Mouse (Mus musculus): Measurements from ENCODE around the gene Ncln. TPM values are rescaled to one million over a fixed set of nuclear protein-coding genes. Genes with fewer than 3 reads are reported as not detected.

The Ncln gene
- polyA plus RNA-seq, 1 experiment from 2014 or later, result 56.0 TPM

DNA sequence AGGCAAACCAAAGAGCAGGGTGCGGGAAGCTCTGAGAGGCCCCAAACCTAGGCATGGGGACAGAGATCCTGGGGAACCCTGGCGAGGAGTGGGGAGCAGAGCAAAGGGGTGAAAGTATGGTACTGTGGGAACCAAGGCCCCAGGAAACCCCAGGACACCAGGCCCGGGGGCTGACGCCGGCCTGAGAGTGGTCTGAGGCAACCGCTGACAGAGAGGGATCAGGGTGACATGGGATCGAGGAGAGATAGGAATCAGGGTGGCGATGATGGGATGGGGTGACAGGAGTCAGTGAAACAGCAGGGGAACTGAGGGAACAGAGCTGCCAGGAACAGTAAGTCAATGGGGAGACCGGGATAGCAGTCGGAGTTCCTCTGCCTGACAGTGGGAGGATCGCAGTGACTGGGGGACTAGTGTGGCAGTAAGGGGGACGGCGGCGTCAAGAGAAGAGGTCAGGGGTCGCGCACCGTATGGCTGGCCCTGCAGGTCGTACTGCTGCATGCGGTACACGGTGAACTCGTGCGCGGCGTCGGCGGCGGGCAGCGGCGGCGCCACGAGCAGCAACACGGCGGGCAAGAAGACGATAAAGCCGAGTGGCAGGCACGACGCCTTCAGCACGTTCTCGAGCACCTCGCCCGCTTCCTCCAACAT, 452 bp downstream of the Ncln start:
- WGBS, result 2% methylated on average over 41 of the region's 41 CpGs
- peak; percentile 33 for ATAC-seq (ENCODE audit: low FRiP score)

DNA sequence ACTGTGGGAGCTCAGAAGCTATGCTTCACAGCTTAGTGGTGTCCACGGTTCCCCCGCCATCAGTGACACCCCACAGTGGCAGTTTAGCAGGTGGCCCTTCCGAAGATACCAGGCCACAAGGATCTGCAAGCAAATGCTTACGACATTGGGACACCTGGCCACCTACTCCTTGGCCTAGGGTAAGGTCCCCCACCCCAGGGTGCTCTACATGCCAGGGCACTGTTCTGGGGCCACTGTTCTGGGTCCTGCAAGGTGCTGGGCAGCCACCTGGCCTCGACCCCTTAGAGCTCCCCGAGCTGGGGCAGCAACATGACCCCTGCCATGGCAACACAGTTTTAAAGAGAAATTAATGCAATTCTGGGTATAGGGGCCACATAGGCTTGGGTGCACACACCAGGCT, 1.0 kb downstream of the Ncln start:
- Histone ChIP-seq H3K27me3 (no peaks in the 10 kb centered on the region), H3K36me3 (peaks cover 33% of the 10 kb centered on the region), H3K27ac (no peak overlapping the region), H3K4me2 (peak overlapping the region; percentile 100), H3K4me3 (peak overlapping the region; percentile 69), H3K9me3 (no peaks in the 10 kb centered on the region), H3K9ac (peak overlapping the region; percentile 91), H3K4me1 (replicated peaks) (peaks cover 35% of the 10 kb centered on the region)
- ATAC-seq (ENCODE audit: low FRiP score), result no peak
- 77% methylated on average over 6 of the region's 6 CpGs for WGBS

More for the DNA sequence above, 452 bp downstream of the Ncln start:
- H3K4me2 ChIP-seq, result peak overlapping the region; percentile 100
- H3K4me1 ChIP-seq (replicated peaks), result peaks cover 35% of the 10 kb centered on the region
- H3K9me3 ChIP-seq, result no peaks in the 10 kb centered on the region
- H3K36me3 ChIP-seq, result peaks cover 27% of the 10 kb centered on the region
- peak overlapping the region; percentile 91 for H3K9ac ChIP-seq
- H3K4me3 ChIP-seq, result peak overlapping the region; percentile 69
- H3K27me3 ChIP-seq, result no peaks in the 10 kb centered on the region
- H3K27ac ChIP-seq, result peak overlapping the region; percentile 69

- peak overlapping the region; percentile 69 for H3K4me3 ChIP-seq
Measured at GRCm38 (mm10) chr10:81494260-81495041, 1.7 kb downstream of the Ncln start.

DNA sequence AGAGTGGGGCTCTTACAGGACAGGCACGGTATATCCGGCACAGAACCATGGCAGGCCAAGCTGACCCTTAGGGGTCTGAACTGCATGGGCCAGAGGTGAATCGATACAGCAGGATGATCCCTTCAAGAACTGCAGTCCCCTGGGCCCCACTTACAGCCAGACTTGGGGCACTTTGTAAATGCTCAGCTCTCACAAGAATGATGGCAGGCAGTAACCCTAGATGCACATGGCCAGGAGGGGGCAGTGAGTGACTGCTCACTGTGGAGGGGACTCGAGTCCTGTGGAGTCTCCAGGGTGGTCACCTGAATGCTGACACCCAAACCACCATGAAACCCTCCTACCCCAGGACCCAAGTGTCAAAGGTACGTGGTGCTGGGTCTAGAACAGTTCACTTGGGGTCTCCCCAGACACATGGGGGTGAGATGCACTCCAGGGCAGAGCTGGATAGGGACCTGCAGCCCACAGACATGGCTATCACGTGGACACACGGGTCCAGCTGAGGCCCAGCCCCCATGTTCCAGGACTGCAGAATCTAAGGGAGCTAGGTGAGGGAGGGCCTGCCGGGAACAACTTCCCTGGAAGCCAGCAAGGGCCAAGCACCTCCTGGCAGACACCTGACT, 2.5 kb downstream of the Ncln start:
- ATAC-seq (ENCODE audit: low FRiP score), result no peak
- peaks cover 35% of the 10 kb centered on the region for H3K4me1 ChIP-seq (replicated peaks)
- WGBS, result 86% methylated on average over 8 of the region's 8 CpGs
- H3K27me3 ChIP-seq, result no peaks in the 10 kb centered on the region
- peaks cover 48% of the 10 kb centered on the region for H3K36me3 ChIP-seq
- no peaks in the 10 kb centered on the region for H3K9me3 ChIP-seq
- H3K27ac ChIP-seq, result 0 out of 2 replicates have a peak overlapping the region, but pooled peaks have one; percentile 13
- peak overlapping the region; percentile 91; the same call in 1 of the 2 replicates for H3K9ac ChIP-seq
- no peak overlapping the region for H3K4me2 ChIP-seq
- H3K4me3 ChIP-seq, result no peak overlapping the region

More at GRCm38 (mm10) chr10:81494260-81495041, 1.7 kb downstream of the Ncln start:
- 90% methylated on average over 11 of the region's 11 CpGs for WGBS
- Histone ChIP-seq H3K4me2 (peak overlapping the region; percentile 100), H3K9ac (peak overlapping the region; percentile 91), H3K9me3 (no peaks in the 10 kb centered on the region), H3K4me1 (replicated peaks) (peaks cover 35% of the 10 kb centered on the region), H3K36me3 (peaks cover 40% of the 10 kb centered on the region), H3K27ac (no peak overlapping the region), H3K27me3 (no peaks in the 10 kb centered on the region)
- no peak for ATAC-seq (ENCODE audit: low FRiP score)

DNA sequence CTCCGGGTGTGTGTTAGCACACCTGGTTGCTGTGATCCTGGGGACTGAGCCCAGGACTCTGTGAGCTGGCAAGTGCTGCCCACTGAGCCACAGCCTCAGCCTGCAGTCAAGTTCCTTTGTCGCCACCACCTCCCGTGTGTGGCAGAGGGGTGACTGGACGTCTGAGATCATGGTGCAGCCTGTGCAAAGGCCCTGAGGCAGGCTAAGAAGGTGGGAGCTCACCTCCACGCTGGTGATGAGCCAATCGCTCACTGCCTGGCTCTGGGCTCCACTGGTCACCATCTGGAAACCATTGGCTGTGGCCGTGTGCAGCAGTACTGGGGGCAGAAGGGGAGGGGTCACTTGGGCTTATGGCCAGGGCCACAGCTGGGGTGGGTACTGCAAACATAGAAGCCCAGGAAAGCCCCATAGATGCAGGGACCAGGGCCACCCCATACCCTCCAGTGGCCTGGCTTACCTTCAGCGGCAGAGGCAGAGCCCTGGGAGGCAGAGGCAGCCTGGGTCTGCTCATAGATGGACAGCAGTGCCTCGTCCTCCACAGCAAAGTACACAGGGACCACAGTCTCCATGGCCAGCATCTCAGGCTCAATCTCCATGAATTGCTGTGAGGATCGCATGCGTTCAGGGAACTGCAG, 3.5 kb downstream of the Ncln start:
- Histone ChIP-seq H3K4me1 (replicated peaks) (peaks cover 33% of the 10 kb centered on the region), H3K9me3 (no peaks in the 10 kb centered on the region), H3K4me3 (no peak overlapping the region), H3K9ac (0 out of 2 replicates have a peak overlapping the region, but pooled peaks have one; percentile 29), H3K27ac (no peak overlapping the region), H3K27me3 (no peaks in the 10 kb centered on the region), H3K36me3 (peaks cover 57% of the 10 kb centered on the region), H3K4me2 (no peak overlapping the region)
- WGBS, result 96% methylated on average over 11 of the region's 11 CpGs
- ATAC-seq (ENCODE audit: low FRiP score), result no peak

DNA sequence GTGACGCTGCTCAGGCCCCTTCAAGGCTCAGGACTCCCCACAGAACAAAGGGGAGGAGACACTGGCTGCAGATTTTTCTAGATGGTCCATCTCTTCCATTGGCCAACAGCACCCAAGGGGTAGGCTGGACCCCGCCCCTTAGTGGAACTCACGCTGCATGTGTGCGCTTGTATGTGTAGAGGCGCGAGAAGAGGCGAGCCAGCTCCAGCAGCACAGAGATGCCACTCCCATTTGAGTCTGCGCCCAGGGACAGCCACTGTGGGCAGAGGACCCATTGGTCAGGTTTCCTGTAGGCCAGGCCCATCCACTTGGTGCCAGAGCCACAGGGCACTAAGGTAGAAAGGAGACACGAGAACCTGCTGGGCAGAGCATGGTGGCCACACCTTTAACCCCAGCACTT, 5.2 kb downstream of the Ncln start:
- Histone ChIP-seq H3K36me3 (peaks cover 74% of the 10 kb centered on the region), H3K4me1 (replicated peaks) (peaks cover 24% of the 10 kb centered on the region), H3K9me3 (no peaks in the 10 kb centered on the region), H3K27me3 (no peaks in the 10 kb centered on the region), H3K4me3 (no peak overlapping the region), H3K4me2 (no peak overlapping the region), H3K9ac (peak overlapping the region; percentile 19; the same call in 1 of the 2 replicates), H3K27ac (no peak overlapping the region)
- ATAC-seq (ENCODE audit: low FRiP score), result no peak
- 96% methylated on average over 9 of the region's 9 CpGs for WGBS

GRCm38 (mm10) chr10:81489941-81490340, 6.3 kb downstream of the Ncln start:
- Histone ChIP-seq H3K36me3 (peaks cover 77% of the 10 kb centered on the region), H3K9ac (0 out of 2 replicates have a peak overlapping the region, but pooled peaks have one; percentile 19), H3K4me2 (no peak overlapping the region), H3K4me3 (no peak overlapping the region), H3K27me3 (no peaks in the 10 kb centered on the region), H3K4me1 (replicated peaks) (peaks cover 19% of the 10 kb centered on the region), H3K27ac (no peak overlapping the region), H3K9me3 (no peaks in the 10 kb centered on the region)
- no peak for ATAC-seq (ENCODE audit: low FRiP score)
- WGBS, result 86% methylated on average over 14 of the region's 14 CpGs

GRCm38 (mm10) chr10:81488081-81488480, 8.1 kb downstream of the Ncln start:
- WGBS, result 89% methylated on average over 11 of the region's 11 CpGs
- H3K4me1 ChIP-seq (replicated peaks), result peaks cover 14% of the 10 kb centered on the region
- H3K4me3 ChIP-seq, result no peak overlapping the region
- H3K9me3 ChIP-seq, result no peaks in the 10 kb centered on the region
- no peak overlapping the region for H3K27ac ChIP-seq
- H3K36me3 ChIP-seq, result peaks cover 73% of the 10 kb centered on the region
- H3K9ac ChIP-seq, result no peak overlapping the region
- H3K27me3 ChIP-seq, result no peaks in the 10 kb centered on the region
- H3K4me2 ChIP-seq, result no peak overlapping the region
- no peak for ATAC-seq (ENCODE audit: low FRiP score)

DNA sequence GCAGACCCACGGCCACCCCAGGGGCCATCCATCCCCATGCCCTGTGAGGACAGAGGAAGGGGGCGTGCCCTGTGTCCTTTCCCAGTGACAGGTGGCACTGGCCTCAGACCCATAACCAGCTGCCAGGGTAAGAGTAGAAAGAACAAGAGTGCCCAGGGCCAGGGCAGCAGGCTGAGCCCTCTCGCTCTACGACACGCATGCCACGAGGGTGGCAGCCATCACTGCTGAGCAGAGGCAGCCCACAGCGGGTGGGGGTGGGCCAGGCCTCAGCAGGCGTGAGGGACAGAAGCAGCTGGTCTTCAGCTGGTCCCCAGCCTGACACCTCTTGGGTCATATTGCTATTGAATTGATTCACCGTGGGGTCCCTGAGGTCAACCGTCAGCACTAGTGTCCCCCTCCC, 9.7 kb downstream of the Ncln start:
- ATAC-seq (ENCODE audit: low FRiP score), result no peak
- Histone ChIP-seq H3K27me3 (no peaks in the 10 kb centered on the region), H3K36me3 (peaks cover 58% of the 10 kb centered on the region), H3K4me3 (peak overlapping the region; percentile 4; the same call in 1 of the 2 replicates), H3K4me1 (replicated peaks) (peaks cover 21% of the 10 kb centered on the region), H3K9ac (no peak overlapping the region), H3K27ac (no peak overlapping the region), H3K9me3 (no peaks in the 10 kb centered on the region), H3K4me2 (no peak overlapping the region)
- WGBS, result 87% methylated on average over 10 of the region's 10 CpGs

DNA sequence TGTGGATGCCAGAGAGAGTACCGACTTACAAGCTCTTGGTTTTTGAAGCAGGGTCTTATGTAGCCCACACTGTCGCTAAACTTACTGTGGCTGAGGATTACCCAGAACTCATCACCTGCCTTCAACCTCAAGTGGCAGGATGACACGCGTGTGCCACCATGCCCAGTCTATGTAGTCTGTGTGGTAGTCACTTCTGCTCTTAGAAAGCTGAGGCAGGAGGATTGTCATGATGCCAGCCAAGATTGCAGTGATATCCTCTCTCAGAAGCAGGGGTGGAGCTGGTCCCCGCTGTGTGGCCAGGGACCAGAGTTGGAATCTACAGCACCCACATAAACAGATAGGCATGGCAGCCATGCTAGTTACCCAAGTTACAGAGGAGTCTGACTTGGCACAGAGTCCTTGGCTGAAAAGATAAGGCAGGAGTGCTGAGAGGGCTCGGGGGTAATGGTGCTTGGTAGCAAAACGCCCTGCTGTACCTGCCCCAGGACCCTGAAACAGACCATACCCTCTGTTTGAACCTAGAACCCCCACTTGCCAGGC, 10.6 kb downstream of the Ncln start:
- H3K36me3 ChIP-seq, result peaks cover 48% of the 10 kb centered on the region
- H3K9me3 ChIP-seq, result no peaks in the 10 kb centered on the region
- H3K27me3 ChIP-seq, result no peaks in the 10 kb centered on the region
- no peak overlapping the region for H3K4me3 ChIP-seq
- no peak overlapping the region for H3K4me2 ChIP-seq
- WGBS, result 79% methylated on average over 7 of the region's 7 CpGs
- 0 out of 2 replicates have a peak overlapping the region, but pooled peaks have one; percentile 74 for H3K27ac ChIP-seq
- ATAC-seq (ENCODE audit: low FRiP score), result no peak
- peaks cover 29% of the 10 kb centered on the region for H3K4me1 ChIP-seq (replicated peaks)
- H3K9ac ChIP-seq, result no peak overlapping the region

GRCm38 (mm10) chr10:81485060-81485449, 11.1 kb downstream of the Ncln start:
- H3K27me3 ChIP-seq, result no peaks in the 10 kb centered on the region
- peaks cover 34% of the 10 kb centered on the region for H3K4me1 ChIP-seq (replicated peaks)
- H3K9me3 ChIP-seq, result no peaks in the 10 kb centered on the region
- no peak for ATAC-seq (ENCODE audit: low FRiP score)
- H3K36me3 ChIP-seq, result peaks cover 43% of the 10 kb centered on the region
- H3K4me2 ChIP-seq, result no peak overlapping the region
- WGBS, result 26% methylated on average over 2 of the region's 2 CpGs
- H3K9ac ChIP-seq, result peak overlapping the region; percentile 49
- peak overlapping the region; percentile 74 for H3K27ac ChIP-seq
- no peak overlapping the region for H3K4me3 ChIP-seq
